Mouse (Mus musculus) liver, adult (tissue): ENCODE measurements around the gene Kdm5d.

Experiments used
- GATA4 ChIP-seq: IDR thresholded peaks from 2 replicates; pipeline ENCODE4 v1.6.1; 2014; ENCODE audit warnings: mild to moderate bottlenecking, low read length; ENCODE audit not compliant: insufficient replicate concordance

The Kdm5d gene

GRCm38 (mm10) chrY:897393-898227 is at the start of gene Kdm5d:
Kdm5d (plus strand) TSS chrY:897788.
- TF ChIP-seq GATA4: no peak

DNA sequence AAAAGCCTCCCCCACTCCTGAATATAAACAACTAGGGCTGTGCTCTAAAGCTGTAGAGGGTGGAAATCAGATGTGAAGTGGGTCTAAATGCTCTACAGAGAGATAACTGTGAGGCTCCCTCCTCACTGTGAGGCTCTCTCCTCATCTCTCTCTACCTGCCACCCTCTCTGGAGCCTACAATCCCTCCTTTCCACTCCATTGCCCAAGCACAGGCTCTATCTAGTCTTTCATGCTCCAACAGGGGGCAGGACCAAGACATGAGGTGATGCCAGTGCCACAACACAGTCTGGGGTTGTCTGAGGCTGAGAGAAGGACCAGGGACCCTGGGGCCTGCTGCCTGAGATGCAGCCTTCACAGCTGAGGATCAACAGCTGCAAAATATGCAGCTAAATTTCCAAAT is 25.2 kb upstream of the Kdm5d start:
- TF ChIP-seq GATA4: no peak

DNA sequence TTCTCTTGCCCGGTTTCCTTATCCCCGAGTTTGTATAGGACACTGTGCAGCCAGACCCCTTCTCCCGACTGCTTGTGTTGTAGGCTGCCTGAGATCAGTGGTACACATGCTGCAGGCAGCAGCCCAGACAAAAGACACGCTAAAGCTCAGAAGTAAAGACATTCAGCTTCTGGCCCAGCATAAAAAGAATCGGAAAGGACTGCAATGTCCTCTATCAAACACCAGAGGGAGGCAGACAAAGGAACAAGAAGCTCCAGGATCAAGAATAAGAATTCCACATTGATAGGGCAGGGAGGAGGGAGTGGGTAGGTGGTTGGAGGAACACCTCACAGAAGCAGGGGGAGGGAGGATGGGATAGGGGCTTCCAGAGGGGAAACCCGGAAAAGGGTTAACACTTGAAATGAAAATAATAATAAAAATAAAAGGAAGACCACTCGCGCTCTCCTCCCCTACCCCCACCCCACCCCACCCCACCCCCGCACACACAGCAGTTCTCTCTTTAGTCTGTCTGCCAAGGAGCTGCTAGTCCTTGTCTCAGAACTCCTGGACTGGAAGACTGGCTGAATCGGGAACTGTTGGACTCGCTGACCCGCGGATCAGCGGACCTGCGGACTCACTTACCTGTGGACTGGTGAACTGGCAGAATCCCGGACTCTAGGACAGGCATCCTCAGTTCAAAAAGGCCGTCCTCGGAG is 24.6 kb upstream of the Kdm5d start:
- no peak for TF ChIP-seq GATA4
